Mouse (Mus musculus) intestine, embryonic 16.5 days (tissue): ENCODE results near the gene Prn. TPM values are rescaled to one million over a fixed set of nuclear protein-coding genes. Genes with fewer than 3 reads are reported as not detected.

Experiments used
- ATAC-seq: fragments of 200-750 bp; cut with Nextera tagmentation; 2 replicates; pipeline ENCODE4 v1.8.0; 2017; ENCODE audit warnings: moderate TSS enrichment, moderate library complexity
- H3K27ac ChIP-seq: fragments of 300-500 bp; sonication (generic); 2 replicates; pipeline ENCODE4 v1.5.1; 2014; ENCODE audit warnings: mild to moderate bottlenecking, low read length
- H3K27me3 ChIP-seq: fragments of 300-500 bp; sonication (generic); replicated peaks from 2 replicates; pipeline ENCODE4 v1.6.1; 2014; ENCODE audit warnings: low read length, control low read depth, mixed read lengths; ENCODE audit not compliant: control insufficient read depth, insufficient read depth
- H3K36me3 ChIP-seq: fragments of 300-500 bp; sonication (generic); 2 replicates; pipeline ENCODE4 v1.6.1; 2014; ENCODE audit warnings: low read length, control low read depth; ENCODE audit not compliant: control insufficient read depth, insufficient read depth
- H3K4me1 ChIP-seq: fragments of 300-500 bp; sonication (generic); 2 replicates; pipeline ENCODE4 v1.6.1; 2014; ENCODE audit warnings: low read length, control low read depth, mixed read lengths; ENCODE audit not compliant: control insufficient read depth, insufficient read depth
- H3K4me2 ChIP-seq: fragments of 300-500 bp; sonication (generic); 2 replicates; pipeline ENCODE4 v1.6.1; 2014; ENCODE audit warnings: low read depth, low read length, control low read depth
- H3K4me3 ChIP-seq: fragments of 300-500 bp; sonication (generic); 2 replicates; pipeline ENCODE4 v1.5.1; 2014; ENCODE audit warnings: mild to moderate bottlenecking, low read length
- H3K9ac ChIP-seq: fragments of 300-500 bp; sonication (generic); 2 replicates; pipeline ENCODE4 v1.6.1; 2014; ENCODE audit warnings: low read depth, low read length
- H3K9me3 ChIP-seq: fragments of 300-500 bp; sonication (generic); 2 replicates; pipeline ENCODE4 v1.6.1; 2016; ENCODE audit warnings: low read length, control low read depth; ENCODE audit not compliant: control insufficient read depth
- WGBS: fragments of 180-500 bp; shearing (Covaris S2); extraction: QIAGEN DNeasy Blood & Tissue Kit; methylation state at CpG from one replicate; pipeline ENCODE4 v1.1.7; 2014; 5-methylcytosine and 5-hydroxymethylcytosine counted together
- polyA plus RNA-seq: library from polyadenylated mRNA; unstranded; fragments of >200 nt; fragmentation: Nextera tagmentation; extraction: Ambion mirVana; gene quantifications from 2 replicates; pipeline ENCODE4 v1.2.1, GENCODE M21; 2015

Prn gene
- polyA plus RNA-seq, 1 experiment from 2014 or later = not detected

GRCm38 (mm10) chr2:131952456-131952855, 42.7 kb downstream of the Prn start:
- Histone ChIP-seq H3K4me3 (no peak overlapping the region), H3K9ac (no peak overlapping the region), H3K27ac (no peak overlapping the region), H3K4me2 (no peak overlapping the region), H3K36me3 (no peaks in the 10 kb centered on the region), H3K9me3 (no peaks in the 10 kb centered on the region), H3K27me3 (peaks cover 17% of the 10 kb centered on the region; the same call in 1 of the 2 replicates), H3K4me1 (peaks cover 3% of the 10 kb centered on the region; the same call in 1 of the 2 replicates)
- WGBS = 57% methylated on average over 2 of the region's 2 CpGs
- no peak for ATAC-seq

- Histone ChIP-seq H3K4me3 (peak overlapping the region; percentile 31), H3K27me3 (peaks cover 17% of the 10 kb centered on the region; the same call in 1 of the 2 replicates), H3K4me1 (peaks cover 3% of the 10 kb centered on the region; the same call in 1 of the 2 replicates), H3K4me2 (peak overlapping the region; percentile 47), H3K36me3 (no peaks in the 10 kb centered on the region), H3K27ac (no peak overlapping the region), H3K9ac (peak overlapping the region; percentile 23; the same call in 1 of the 2 replicates), H3K9me3 (no peaks in the 10 kb centered on the region)
- no peak for ATAC-seq
- 13% methylated on average over 29 of the region's 29 CpGs for WGBS
Measured at GRCm38 (mm10) chr2:131952961-131953538, 43.3 kb downstream of the Prn start.

- Histone ChIP-seq H3K4me3 (peak overlapping the region; percentile 31; the same call in 1 of the 2 replicates), H3K36me3 (no peaks in the 10 kb centered on the region), H3K9me3 (no peaks in the 10 kb centered on the region), H3K4me2 (peak overlapping the region; percentile 47), H3K4me1 (peaks cover 3% of the 10 kb centered on the region; the same call in 1 of the 2 replicates), H3K27ac (no peak overlapping the region), H3K27me3 (peaks cover 17% of the 10 kb centered on the region; the same call in 1 of the 2 replicates), H3K9ac (peak overlapping the region; percentile 23; the same call in 1 of the 2 replicates)
- no peak for ATAC-seq
- WGBS = 85% methylated on average over 4 of the region's 4 CpGs
Measured at GRCm38 (mm10) chr2:131953711-131954110, 44.0 kb downstream of the Prn start.

- Histone ChIP-seq H3K4me2 (peak overlapping the region; percentile 62), H3K9ac (no peak overlapping the region), H3K27me3 (peaks cover 17% of the 10 kb centered on the region; the same call in 1 of the 2 replicates), H3K27ac (0 out of 2 replicates have a peak overlapping the region, but pooled peaks have one; percentile 20), H3K9me3 (no peaks in the 10 kb centered on the region), H3K36me3 (no peaks in the 10 kb centered on the region), H3K4me1 (peaks cover 3% of the 10 kb centered on the region; the same call in 1 of the 2 replicates), H3K4me3 (peak overlapping the region; percentile 41)
- 39% methylated on average over 9 of the region's 9 CpGs for WGBS
- ATAC-seq = peak; percentile 77
Measured at GRCm38 (mm10) chr2:131954835-131955234, 45.1 kb downstream of the Prn start.

GRCm38 (mm10) chr2:131955264-131955663, 45.5 kb downstream of the Prn start:
- peaks cover 3% of the 10 kb centered on the region; the same call in 1 of the 2 replicates for H3K4me1 ChIP-seq
- no peaks in the 10 kb centered on the region for H3K36me3 ChIP-seq
- peak; percentile 84 for ATAC-seq
- no peak overlapping the region for H3K9ac ChIP-seq
- peaks cover 17% of the 10 kb centered on the region; the same call in 1 of the 2 replicates for H3K27me3 ChIP-seq
- peak overlapping the region; percentile 41 for H3K4me3 ChIP-seq
- H3K9me3 ChIP-seq = no peaks in the 10 kb centered on the region
- H3K27ac ChIP-seq = 0 out of 2 replicates have a peak overlapping the region, but pooled peaks have one; percentile 20
- WGBS = 3% methylated on average over 17 of the region's 17 CpGs
- peak overlapping the region; percentile 62 for H3K4me2 ChIP-seq

GRCm38 (mm10) chr2:131956336-131957256, 46.8 kb downstream of the Prn start:
- Histone ChIP-seq H3K9me3 (no peaks in the 10 kb centered on the region), H3K9ac (no peak overlapping the region), H3K27ac (no peak overlapping the region), H3K36me3 (no peaks in the 10 kb centered on the region), H3K4me1 (peaks cover 3% of the 10 kb centered on the region; the same call in 1 of the 2 replicates), H3K4me3 (no peak overlapping the region), H3K27me3 (peaks cover 17% of the 10 kb centered on the region; the same call in 1 of the 2 replicates), H3K4me2 (no peak overlapping the region)
- no peak for ATAC-seq
- 78% methylated on average over 7 of the region's 7 CpGs for WGBS

- 53% methylated on average over 9 of the region's 9 CpGs for WGBS
- Histone ChIP-seq H3K4me3 (no peak overlapping the region), H3K9ac (no peak overlapping the region), H3K4me2 (no peak overlapping the region), H3K27ac (no peak overlapping the region), H3K9me3 (no peaks in the 10 kb centered on the region), H3K27me3 (peaks cover 12% of the 10 kb centered on the region; the same call in 1 of the 2 replicates), H3K4me1 (peaks cover 3% of the 10 kb centered on the region; the same call in 1 of the 2 replicates), H3K36me3 (no peaks in the 10 kb centered on the region)
- ATAC-seq = no peak
Measured at GRCm38 (mm10) chr2:131957731-131958222, 48.0 kb downstream of the Prn start.

- Histone ChIP-seq H3K27ac (no peak overlapping the region), H3K36me3 (no peaks in the 10 kb centered on the region), H3K9me3 (no peaks in the 10 kb centered on the region), H3K4me1 (no peaks in the 10 kb centered on the region), H3K27me3 (no peaks in the 10 kb centered on the region), H3K4me3 (no peak overlapping the region), H3K4me2 (no peak overlapping the region), H3K9ac (no peak overlapping the region)
- ATAC-seq = no peak
- 69% methylated on average over 2 of the region's 2 CpGs for WGBS
Measured at GRCm38 (mm10) chr2:131961671-131962070, 51.9 kb downstream of the Prn start.

- ATAC-seq = no peak
- no peaks in the 10 kb centered on the region for H3K4me1 ChIP-seq
- H3K4me3 ChIP-seq = no peak overlapping the region
- 95% methylated on average over 2 of the region's 2 CpGs for WGBS
- H3K36me3 ChIP-seq = no peaks in the 10 kb centered on the region
- H3K27me3 ChIP-seq = no peaks in the 10 kb centered on the region
- no peak overlapping the region for H3K9ac ChIP-seq
- H3K9me3 ChIP-seq = no peaks in the 10 kb centered on the region
- H3K27ac ChIP-seq = no peak overlapping the region
- H3K4me2 ChIP-seq = no peak overlapping the region
Measured at GRCm38 (mm10) chr2:131970597-131970996, 60.8 kb downstream of the Prn start.
